ENCODE assay signal across 8 mouse cellular contexts in the genomic region with DNA sequence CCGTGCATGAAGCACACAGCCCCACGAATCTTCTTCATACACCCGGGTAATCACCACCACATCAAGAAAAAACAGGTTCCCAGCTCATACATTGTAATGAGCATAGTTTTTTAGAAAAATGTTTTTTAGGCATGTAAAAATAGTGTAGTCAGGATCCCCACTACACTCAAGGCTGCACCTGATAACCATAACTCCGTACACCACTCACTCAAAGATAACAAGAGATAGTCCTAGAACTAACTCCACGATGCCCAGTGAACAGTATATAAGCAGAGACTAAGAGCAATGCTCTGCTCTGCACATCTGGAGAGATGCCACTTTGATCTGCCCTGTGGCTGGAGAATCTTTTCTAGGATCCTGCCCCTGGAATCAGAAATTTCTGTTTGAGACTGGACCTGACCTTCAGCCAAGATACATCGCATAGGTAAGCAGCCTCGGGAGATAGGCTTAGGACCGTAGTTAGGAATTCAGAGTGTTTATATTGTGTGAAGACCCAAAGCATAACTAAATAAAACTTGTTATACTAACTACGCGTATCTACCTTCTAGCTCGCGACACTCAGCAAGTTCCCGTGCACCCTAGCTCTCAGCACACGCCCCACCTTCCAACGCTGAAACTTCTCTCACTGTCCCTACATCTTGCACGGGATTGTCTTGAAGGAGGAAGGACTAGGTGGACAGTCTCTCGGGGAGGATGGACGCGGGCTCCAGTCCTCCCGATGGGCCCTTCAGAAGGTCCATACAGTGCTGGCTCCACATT. TPM values are rescaled to one million over a fixed set of nuclear protein-coding genes. Genes with fewer than 3 reads are reported as not detected.
DNase-seq lines count a peak whose midpoint lies in the region; ATAC-seq lines count a peak whose summit lies in the region.

No protein-coding gene starts in this region.

- H3K9me3 ChIP-seq in forebrain, embryonic 10.5 days = no peaks in the 10 kb centered on the region
- no peaks in the 10 kb centered on the region for H3K9me3 ChIP-seq in limb, embryonic 12.5 days
- H3K9me3 ChIP-seq in neural tube, embryonic 15.5 days (replicated peaks) = no peaks in the 10 kb centered on the region

- 20% methylated on average over 20 of the region's 20 CpGs for WGBS in forebrain, embryonic 10.5 days
- 17% methylated on average over 20 of the region's 20 CpGs for WGBS in limb, embryonic 12.5 days
- WGBS in neural tube, embryonic 15.5 days = 19% methylated on average over 20 of the region's 20 CpGs

- H3K9ac ChIP-seq in limb, embryonic 12.5 days (replicated peaks) = peak overlapping the region; percentile 70
- H3K9ac ChIP-seq in neural tube, embryonic 15.5 days (replicated peaks) = peak overlapping the region; percentile 60

- peak overlapping the region; percentile 97 for H3K27ac ChIP-seq in forebrain, embryonic 10.5 days
- 0 out of 2 replicates have a peak overlapping the region, but pooled peaks have one; percentile 53 for H3K27ac ChIP-seq in limb, embryonic 12.5 days
- H3K27ac ChIP-seq in neural tube, embryonic 15.5 days (replicated peaks) = peak overlapping the region; percentile 96

- peaks cover 16% of the 10 kb centered on the region for H3K27me3 ChIP-seq in forebrain, embryonic 10.5 days (ENCODE audit: poor library complexity, severe bottlenecking)
- H3K27me3 ChIP-seq in limb, embryonic 12.5 days = peaks cover 4% of the 10 kb centered on the region
- 0 out of 2 replicates have a peak, but pooled peaks cover 2% of the 10 kb centered on the region for H3K27me3 ChIP-seq in neural tube, embryonic 15.5 days (replicated peaks)

- peak; percentile 0 to 1 for DNase-seq in heart, adult 9 months (ENCODE audit: low spot score in 2 of 2)
- no peak for DNase-seq in heart, postnatal 4 days
- DNase-seq in forebrain, embryonic 10.5 days (ENCODE audit: extremely low spot score, low spot score) = no peak
- no peak for DNase-seq in ovary, postnatal 14 days (ENCODE audit: low spot score)

- H3K4me2 ChIP-seq in limb, embryonic 12.5 days = peak overlapping the region; percentile 79
- H3K4me2 ChIP-seq in neural tube, embryonic 15.5 days = peak overlapping the region; percentile 85

- H3K4me3 ChIP-seq in forebrain, embryonic 10.5 days = peak overlapping the region; percentile 98
- peak overlapping the region; percentile 75 for H3K4me3 ChIP-seq in limb, embryonic 12.5 days (replicated peaks)
- H3K4me3 ChIP-seq in neural tube, embryonic 15.5 days (replicated peaks) = peak overlapping the region; percentile 99

- H3K4me1 ChIP-seq in forebrain, embryonic 10.5 days = peaks cover 28% of the 10 kb centered on the region
- peaks cover 9% of the 10 kb centered on the region for H3K4me1 ChIP-seq in limb, embryonic 12.5 days (replicated peaks)
- peaks cover 18% of the 10 kb centered on the region for H3K4me1 ChIP-seq in neural tube, embryonic 15.5 days

- H3K36me3 ChIP-seq in forebrain, embryonic 10.5 days (replicated peaks) = no peaks in the 10 kb centered on the region
- no peaks in the 10 kb centered on the region for H3K36me3 ChIP-seq in limb, embryonic 12.5 days
- no peaks in the 10 kb centered on the region for H3K36me3 ChIP-seq in neural tube, embryonic 15.5 days

- peak; percentile 11 for ATAC-seq in CD4-positive, CD25-positive, alpha-beta regulatory T cell, adult 4 months
- ATAC-seq in limb, embryonic 12.5 days (ENCODE audit: insufficient number of reproducible peaks, insufficient read depth, low FRiP score, low TSS enrichment, low read depth) = no peak; the same call in 1 of the 2 replicates
- no peak for ATAC-seq in neural tube, embryonic 15.5 days (ENCODE audit: low FRiP score)
- no peak; the same call in 1 of the 2 replicates for ATAC-seq in monocyte, adult 5-6 weeks (replicated peaks; ENCODE audit: insufficient number of reproducible peaks, low FRiP score, low TSS enrichment, poor library complexity, severe bottlenecking)

RNA-seq across cellular contexts. Expression of gene Far1, which starts 0.9 kb away (rescaled TPM):
- total RNA-seq in heart, postnatal 4 days (2021) = 10 to 100 TPM; 41.3 to 47.7 TPM
- 10 to 100 TPM; 71.7 to 87.3 TPM for polyA plus RNA-seq in CD4-positive, CD25-positive, alpha-beta regulatory T cell, adult 4 months (2017; shearing (Covaris generic))
- 77.7 and 82.3 TPM in 2 replicates for polyA plus RNA-seq in forebrain, embryonic 10.5 days (2016; fragmentation: Nextera tagmentation; extraction: Ambion mirVana)
- 81.7 and 85.4 TPM in 2 replicates for polyA plus RNA-seq in limb, embryonic 12.5 days (2016; fragmentation: Nextera tagmentation; extraction: Ambion mirVana)
- polyA plus RNA-seq in neural tube, embryonic 15.5 days (2015; fragmentation: Nextera tagmentation; extraction: Ambion mirVana) = 61.2 and 63.7 TPM in 2 replicates
- 182 to 213 TPM (median 206 TPM) in 3 replicates for total RNA-seq in monocyte, adult 5-6 weeks (2017)

Comparison
In these comparisons a context has a peak if more than half of its experiments do, and no peak if none do; other contexts are left out.
1. DNase-seq: peak in heart, adult 9 months (2 of 2); none in heart, postnatal 4 days (single experiment), forebrain, embryonic 10.5 days (single experiment) and ovary, postnatal 14 days (single experiment).
2. Peak in every context shown above with its lines, with median percentiles within 50 percentile points of each other: H3K27ac ChIP-seq and H3K4me3 ChIP-seq.